Mouse (Mus musculus): ENCODE data around the gene Chmp5. TPM values are rescaled to one million over a fixed set of nuclear protein-coding genes. Genes with fewer than 3 reads are reported as not detected.

Gene Chmp5
- 220 and 221 TPM in 2 replicates for polyA plus RNA-seq (2015; fragmentation: Nextera tagmentation; extraction: Ambion mirVana)

DNA sequence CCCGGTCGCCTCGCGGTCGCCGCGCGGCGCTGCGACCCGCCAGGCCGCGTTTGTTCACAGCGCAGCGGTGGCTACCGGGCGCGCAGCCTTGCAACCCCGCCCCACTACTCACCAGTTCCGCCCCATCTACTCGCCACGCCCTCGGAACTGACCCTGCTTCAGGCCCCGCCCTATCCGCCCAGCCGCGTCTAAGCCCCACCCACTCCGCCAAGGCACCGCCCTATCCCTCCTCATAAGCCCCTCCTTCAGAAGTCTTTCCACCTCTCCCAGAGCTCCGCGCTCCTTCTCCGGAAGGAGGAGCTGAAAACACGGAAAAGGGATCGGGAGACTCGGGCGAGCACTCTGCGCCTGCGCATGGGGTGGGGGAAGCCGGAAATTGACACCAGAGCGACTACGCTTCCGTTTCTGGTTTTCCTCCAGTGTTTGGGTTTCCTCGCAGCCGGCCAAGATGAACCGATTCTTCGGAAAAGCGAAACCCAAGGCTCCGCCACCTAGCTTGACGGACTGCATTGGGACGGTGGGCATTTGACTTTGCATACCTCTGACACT, at the start of gene Chmp5, which contains the start of gene Bag1:
Gene Chmp5, plus strand, starts transcription at position 248 of the 549 bp plus-strand sequence.
Gene Bag1, minus strand, starts transcription at position 135 of the 549 bp plus-strand sequence.

DNA sequence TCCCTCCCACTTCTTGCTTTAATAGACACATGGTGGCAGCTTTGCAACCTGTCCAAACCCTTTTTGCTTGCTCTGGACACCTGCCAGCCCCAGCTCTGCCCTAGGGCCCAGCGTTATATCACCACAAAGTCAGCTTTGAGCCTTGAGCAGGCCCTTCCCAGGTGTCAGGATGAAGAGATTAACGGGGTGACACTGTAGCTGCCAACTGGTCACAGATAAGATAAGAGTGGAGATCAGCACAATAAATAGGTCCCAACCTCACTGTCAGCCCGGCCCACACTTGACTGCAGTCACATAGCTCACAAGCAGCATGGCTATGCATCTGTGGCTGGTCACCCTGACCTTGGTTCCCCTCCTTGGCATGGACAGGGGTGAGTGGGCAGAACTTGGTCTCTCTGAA, 28.4 kb upstream of the Chmp5 start, which contains the start of gene Spink4:
Gene Spink4, plus strand, starts transcription at position 268 of the 400 bp plus-strand sequence.

DNA sequence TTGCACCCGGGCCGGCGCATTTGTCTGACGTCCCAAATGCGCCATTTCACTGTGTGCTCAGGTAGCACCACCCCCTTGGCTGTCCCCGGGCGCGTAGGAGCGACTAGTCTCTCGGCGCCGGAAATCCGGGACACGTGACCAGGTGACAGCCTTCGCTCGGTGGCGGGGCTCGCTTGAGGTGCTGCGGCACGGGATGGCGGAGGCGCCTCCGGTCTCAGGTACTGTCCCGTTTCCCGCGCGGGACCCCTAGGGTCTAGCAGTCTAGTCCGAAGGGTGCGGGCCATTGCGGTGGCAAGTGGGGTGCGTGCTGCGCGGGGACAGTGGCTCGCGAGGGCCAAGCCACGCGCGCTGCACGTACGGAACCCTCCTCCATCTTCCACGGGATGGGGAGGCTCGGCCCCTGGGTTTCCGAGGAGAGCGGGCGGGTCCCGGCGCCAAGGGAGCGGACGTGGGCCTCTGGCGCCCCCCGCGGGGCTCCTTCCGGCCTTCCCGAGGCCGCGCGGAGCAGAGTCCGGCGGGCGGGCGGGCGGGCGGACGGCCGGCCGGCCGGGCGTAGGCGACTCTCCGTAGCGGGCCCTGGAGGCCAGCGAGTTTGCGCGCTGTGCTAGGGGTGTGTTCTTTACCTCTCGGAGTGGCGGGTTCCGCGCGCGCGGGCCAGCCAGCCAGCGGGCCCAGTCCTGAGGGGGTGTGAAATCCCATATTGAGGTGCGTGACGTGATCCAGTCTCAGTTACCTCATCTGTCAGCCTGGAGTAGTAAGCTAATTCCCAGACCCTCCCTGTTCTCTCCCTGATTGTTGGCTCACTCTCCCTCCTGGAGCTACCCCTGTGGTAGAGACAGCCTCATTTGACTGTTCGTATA, 22.9 kb downstream of the Chmp5 start, which contains the start of gene Nfx1:
Gene Nfx1, plus strand, starts transcription at position 65 of the 860 bp plus-strand sequence.

Small RNAs within 50 kb of the gene (microRNA-seq; reads per million reads assigned to microRNA genes)
- gene Mir3094 (ENCODE audit: borderline replicate concordance, insufficient number of aligned reads), result 1.4 reads per million

Other genes starting within 250 kb of the Chmp5 start
- 31.3 and 33.3 TPM in 2 replicates for gene Aptx, start 245.2 kb upstream of the Chmp5 start, polyA plus RNA-seq (2015; fragmentation: Nextera tagmentation; extraction: Ambion mirVana)
- 338 and 374 TPM in 2 replicates for gene Dnaja1, start 226.3 kb upstream of the Chmp5 start, polyA plus RNA-seq (2015; fragmentation: Nextera tagmentation; extraction: Ambion mirVana)
- gene Smu1, start 190.5 kb upstream of the Chmp5 start, polyA plus RNA-seq (2015; fragmentation: Nextera tagmentation; extraction: Ambion mirVana), result 101 and 134 TPM in 2 replicates
- gene B4galt1, start 94.4 kb upstream of the Chmp5 start, polyA plus RNA-seq (2015; fragmentation: Nextera tagmentation; extraction: Ambion mirVana), result 38.1 and 56.3 TPM in 2 replicates
- gene Spink4, start 28.4 kb upstream of the Chmp5 start, polyA plus RNA-seq (2015; fragmentation: Nextera tagmentation; extraction: Ambion mirVana), result 7.0 and 10.7 TPM in 2 replicates
- 254 and 306 TPM in 2 replicates for gene Bag1, start 113 bp upstream of the Chmp5 start, polyA plus RNA-seq (2015; fragmentation: Nextera tagmentation; extraction: Ambion mirVana)
- 36.2 and 69.4 TPM in 2 replicates for gene Nfx1, start 22.5 kb downstream of the Chmp5 start, polyA plus RNA-seq (2015; fragmentation: Nextera tagmentation; extraction: Ambion mirVana)
- gene Aqp7, start 99.7 kb downstream of the Chmp5 start, polyA plus RNA-seq (2015; fragmentation: Nextera tagmentation; extraction: Ambion mirVana), result 0.99 and 1.6 TPM in 2 replicates
- 1.7 and 3.5 TPM in 2 replicates for gene Aqp3, start 149.8 kb downstream of the Chmp5 start, polyA plus RNA-seq (2015; fragmentation: Nextera tagmentation; extraction: Ambion mirVana)
- 12.1 and 18.4 TPM in 2 replicates for gene Nol6, start 176.0 kb downstream of the Chmp5 start, polyA plus RNA-seq (2015; fragmentation: Nextera tagmentation; extraction: Ambion mirVana)
- gene Ube2r2, start 187.3 kb downstream of the Chmp5 start, polyA plus RNA-seq (2015; fragmentation: Nextera tagmentation; extraction: Ambion mirVana), result 61.1 and 78.5 TPM in 2 replicates

Measured in adrenal gland, postnatal 0 days (tissue).